Mouse (Mus musculus) brain, embryonic 14.5 days (tissue): ENCODE data around the gene Pax7.

Experiments used
- CTCF ChIP-seq: fragments of 200-500 bp; IDR thresholded peaks from 2 replicates; pipeline ENCODE4 v1.5.1; 2012; ENCODE audit warnings: inconsistent platforms, mild to moderate bottlenecking, moderate library complexity, borderline replicate concordance; ENCODE audit not compliant: insufficient read depth, insufficient read length; ENCODE audit errors: extremely low read depth
- POLR2A ChIP-seq: fragments of 200-500 bp; IDR thresholded peaks from 2 replicates; pipeline ENCODE4 v1.6.1; 2012; ENCODE audit warnings: mild to moderate bottlenecking, inconsistent platforms, borderline replicate concordance; ENCODE audit not compliant: poor library complexity, insufficient read depth, insufficient read length, severe bottlenecking; ENCODE audit errors: extremely low read depth

GRCm38 (mm10) chr4:139689627-139690269 lies 143.6 kb downstream of the Pax7 start:
- no peak for TF ChIP-seq CTCF
- no peak for TF ChIP-seq POLR2A
